Mouse (Mus musculus) MEL (cell line): ENCODE data around the gene Ablim1.

ENCODE experiments used
- BHLHE40 ChIP-seq: IDR thresholded peaks from 2 replicates; pipeline ENCODE4 v1.6.1; 2012; ENCODE audit warnings: low read depth, mild to moderate bottlenecking, inconsistent platforms, low read length, improper control_type of control experiment, borderline replicate concordance
- CTCF ChIP-seq, 3 experiments: IDR thresholded peaks in 2 of 3; conservative IDR thresholded peaks in 1 of 3; 2 replicates each; pipeline ENCODE4 v1.5.1; 2011 to 2012; ENCODE audit warnings: low read length in 3 of 3, low read depth in 2 of 3, mild to moderate bottlenecking in 2 of 3, improper control_type of control experiment in 1 of 3, inconsistent platforms in 1 of 3, mixed read lengths in 1 of 3, moderate library complexity in 1 of 3; ENCODE audit not compliant: control insufficient read depth in 1 of 3, insufficient read depth in 1 of 3, poor library complexity in 1 of 3, severe bottlenecking in 1 of 3
- E2F4 ChIP-seq: IDR thresholded peaks from 2 replicates; pipeline ENCODE4 v1.6.1; 2011; ENCODE audit warnings: low read depth, low read length, improper control_type of control experiment, borderline replicate concordance
- EP300 ChIP-seq, 2 experiments: IDR thresholded peaks; 2 replicates each; pipeline ENCODE4 v1.6.1; 2011; ENCODE audit warnings: improper control_type of control experiment in 2 of 2, low read length in 2 of 2, low read depth in 1 of 2, mild to moderate bottlenecking in 1 of 2
- ETS1 ChIP-seq: IDR thresholded peaks from 2 replicates; pipeline ENCODE4 v1.6.1; 2012; ENCODE audit warnings: low read depth, mild to moderate bottlenecking, inconsistent platforms, low read length, improper control_type of control experiment, moderate library complexity
- MEF2A ChIP-seq: IDR thresholded peaks from 2 replicates; pipeline ENCODE4 v1.6.1; 2014; ENCODE audit warnings: low read depth, mild to moderate bottlenecking, inconsistent platforms, low read length, improper control_type of control experiment; ENCODE audit not compliant: poor library complexity, insufficient replicate concordance, severe bottlenecking; ENCODE audit errors: extremely low read depth
- MXI1 ChIP-seq: IDR thresholded peaks from 2 replicates; pipeline ENCODE4 v1.6.1; 2011; ENCODE audit warnings: mild to moderate bottlenecking, low read depth, low read length, improper control_type of control experiment
- POLR2A ChIP-seq, 2 experiments: IDR thresholded peaks; 2 replicates each; pipeline ENCODE4 v1.6.1; 2011 to 2012; ENCODE audit warnings: low read length in 2 of 2, mild to moderate bottlenecking in 2 of 2, control low read depth in 1 of 2, improper control_type of control experiment in 1 of 2, low read depth in 1 of 2, moderate library complexity in 1 of 2; ENCODE audit not compliant: control insufficient read depth in 1 of 2, insufficient read depth in 1 of 2, poor library complexity in 1 of 2
- SIN3A ChIP-seq: IDR thresholded peaks from 2 replicates; pipeline ENCODE4 v1.6.1; 2012; ENCODE audit warnings: low read length, improper control_type of control experiment, inconsistent platforms
- TBP ChIP-seq: IDR thresholded peaks from 2 replicates; pipeline ENCODE4 v1.8.0; 2011; ENCODE audit warnings: low read depth, low read length, improper control_type of control experiment
- TCF12 ChIP-seq: IDR thresholded peaks from 2 replicates; pipeline ENCODE4 v1.6.1; 2014; ENCODE audit warnings: low read depth, mild to moderate bottlenecking, inconsistent platforms, low read length, improper control_type of control experiment, moderate library complexity
- USF1 ChIP-seq: IDR thresholded peaks from 2 replicates; pipeline ENCODE4 v1.6.1; 2014; ENCODE audit warnings: low read depth, mild to moderate bottlenecking, inconsistent platforms, low read length, improper control_type of control experiment, moderate library complexity

GRCm38 (mm10) chr19:57118785-57119565, 195.7 kb downstream of the Ablim1 start:
- TF ChIP-seq SIN3A (no peak), MEF2A (no peak), EP300 (IDR thresholded peaks at IDR 0.05; ENCODE audit: low read depth in 1 of 2, low read length in 2 of 2) (no peak), CTCF (IDR thresholded peaks at IDR 0.05 in 2 of 3, conservative IDR thresholded peaks at IDR 0.05 in 1 of 3; ENCODE audit: control insufficient read depth in 1 of 3, insufficient read depth in 1 of 3, low read depth in 2 of 3, low read length in 3 of 3, poor library complexity in 1 of 3, severe bottlenecking in 1 of 3) (no peak), E2F4 (no peak), MXI1 (no peak), ETS1 (no peak), BHLHE40 (no peak), POLR2A (IDR thresholded peaks at IDR 0.05; ENCODE audit: control insufficient read depth in 1 of 2, insufficient read depth in 1 of 2, low read depth in 1 of 2, low read length in 2 of 2, poor library complexity in 1 of 2) (no peak), TCF12 (no peak), TBP (no peak), USF1 (no peak)
